ENCODE assay signal across 18 mouse cellular contexts in the genomic region with DNA sequence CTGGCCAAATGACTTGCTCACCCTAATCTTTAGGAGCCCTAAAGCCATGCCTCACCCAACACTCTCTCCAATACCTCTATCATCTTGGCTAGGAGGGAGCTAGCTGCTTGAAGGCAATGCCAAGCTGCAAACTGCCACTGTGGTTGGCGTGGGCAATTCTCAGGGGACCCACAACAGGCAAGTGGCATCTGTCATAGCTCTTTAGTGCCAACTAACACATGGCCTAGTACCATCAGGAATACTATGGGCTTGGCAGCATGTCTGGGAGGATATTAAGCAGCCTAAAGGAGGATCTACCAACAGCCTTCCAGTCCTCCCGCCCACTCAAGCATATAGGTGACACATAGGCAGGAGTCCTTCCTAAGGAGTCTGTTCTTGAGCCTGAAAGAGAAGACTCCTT. TPM values are rescaled to one million over a fixed set of nuclear protein-coding genes. Genes with fewer than 3 reads are reported as not detected.
DNase-seq lines count a peak whose midpoint lies in the region; ATAC-seq lines count a peak whose summit lies in the region.
"Had no signal": no experiment of that assay in that cellular context is flagged by ENCODE, and none has a peak within 500 bp of the region (broad histone marks: within the 10 kb centered on the region; RNA-seq: fewer than 3 reads in every experiment).

No protein-coding gene starts in this region.

- 73% methylated on average over 2 of the region's 2 CpGs for WGBS in hindbrain, embryonic 13.5 days
- WGBS in hindbrain, embryonic 10.5 days: 93% methylated on average over 2 of the region's 2 CpGs
- 57% methylated on average over 2 of the region's 2 CpGs for WGBS in forebrain, embryonic 16.5 days

- no peak overlapping the region for H3K4me2 ChIP-seq in hindbrain, embryonic 13.5 days
- H3K4me2 ChIP-seq in forebrain, embryonic 16.5 days (ENCODE audit: low read length): no peak overlapping the region
- H3K4me2 ChIP-seq: heart, embryonic 11.5 days; midbrain, embryonic 12.5 days had no signal

- peak; percentile 54 for ATAC-seq in hindbrain, embryonic 13.5 days (ENCODE audit: low FRiP score)
- ATAC-seq in forebrain, embryonic 16.5 days: peak; percentile 69
- ATAC-seq: intestine, postnatal 0 days had no signal

- DNase-seq in adrenal gland, postnatal 10 days: peak; percentile 49
- no peak for DNase-seq in adrenal gland, adult 18-20 months (ENCODE audit: low spot score in 2 of 2)
- no peak for DNase-seq in hindbrain, embryonic 10.5 days (ENCODE audit: low spot score)
- DNase-seq in layer of hippocampus, adult 9-11 months: peak; percentile 82
- no peak for DNase-seq in T-cell, adult 2 months (ENCODE audit: low spot score)
- no peak for DNase-seq in adrenal gland, adult 2 months
- DNase-seq: cerebellum, adult 11-12 months; gastrocnemius, postnatal 36 days; kidney, postnatal 25 days; lung, adult 2 months; lung, postnatal 4 days; thymus, adult 2 months had no signal

- H3K9me3 ChIP-seq in hindbrain, embryonic 13.5 days: no peaks in the 10 kb centered on the region
- no peaks in the 10 kb centered on the region for H3K9me3 ChIP-seq in hindbrain, embryonic 10.5 days
- no peaks in the 10 kb centered on the region for H3K9me3 ChIP-seq in forebrain, embryonic 16.5 days (ENCODE audit: control insufficient read depth, low read length)
- H3K9me3 ChIP-seq: midbrain, embryonic 12.5 days had no signal

- no peaks in the 10 kb centered on the region for H3K36me3 ChIP-seq in hindbrain, embryonic 13.5 days
- H3K36me3 ChIP-seq in hindbrain, embryonic 10.5 days: peaks cover 21% of the 10 kb centered on the region
- no peaks in the 10 kb centered on the region for H3K36me3 ChIP-seq in forebrain, embryonic 16.5 days (ENCODE audit: control insufficient read depth, insufficient read depth)
- H3K36me3 ChIP-seq: midbrain, embryonic 12.5 days had no signal

- H3K4me3 ChIP-seq in hindbrain, embryonic 13.5 days: no peak overlapping the region
- no peak overlapping the region for H3K4me3 ChIP-seq in hindbrain, embryonic 10.5 days
- no peak overlapping the region for H3K4me3 ChIP-seq in forebrain, embryonic 16.5 days (replicated peaks; ENCODE audit: low read length)
- H3K4me3 ChIP-seq: midbrain, embryonic 12.5 days had no signal

- H3K27ac ChIP-seq in hindbrain, embryonic 13.5 days: no peak overlapping the region
- no peak overlapping the region for H3K27ac ChIP-seq in hindbrain, embryonic 10.5 days
- no peak overlapping the region for H3K27ac ChIP-seq in forebrain, embryonic 16.5 days (ENCODE audit: low read length)
- H3K27ac ChIP-seq: midbrain, embryonic 12.5 days had no signal

- H3K27me3 ChIP-seq in hindbrain, embryonic 13.5 days: no peaks in the 10 kb centered on the region
- no peaks in the 10 kb centered on the region for H3K27me3 ChIP-seq in hindbrain, embryonic 10.5 days (ENCODE audit: insufficient read depth, poor library complexity, severe bottlenecking)
- H3K27me3 ChIP-seq in forebrain, embryonic 16.5 days (replicated peaks; ENCODE audit: control insufficient read depth, insufficient read depth, low read length): no peaks in the 10 kb centered on the region
- H3K27me3 ChIP-seq: midbrain, embryonic 12.5 days had no signal

- H3K4me1 ChIP-seq in hindbrain, embryonic 13.5 days (replicated peaks): no peaks in the 10 kb centered on the region; the same call in 1 of the 2 replicates
- H3K4me1 ChIP-seq in hindbrain, embryonic 10.5 days (replicated peaks): 0 out of 2 replicates have a peak, but pooled peaks cover 7% of the 10 kb centered on the region
- H3K4me1 ChIP-seq in forebrain, embryonic 16.5 days (replicated peaks; ENCODE audit: control insufficient read depth, insufficient read depth, low read length): peaks cover 20% of the 10 kb centered on the region

- H3K9ac ChIP-seq in hindbrain, embryonic 13.5 days: no peak overlapping the region
- no peak overlapping the region for H3K9ac ChIP-seq in forebrain, embryonic 16.5 days (replicated peaks; ENCODE audit: low read depth, low read length)
- H3K9ac ChIP-seq: midbrain, embryonic 12.5 days had no signal

RNA-seq across cellular contexts. Expression of gene Gli2, which starts 33.3 kb away (rescaled TPM):
- 1 to 10 TPM; 1.5 to 3.3 TPM for total RNA-seq in adrenal gland, postnatal 10 days (2021)
- 1 to 10 TPM in 1 of 2 experiments, under 1 TPM in 1; 0.53 to 1.1 TPM for total RNA-seq in adrenal gland, adult 18-20 months (2021)
- polyA plus RNA-seq in hindbrain, embryonic 13.5 days (2015; fragmentation: Nextera tagmentation; extraction: Ambion mirVana): 1.7 and 2.1 TPM in 2 replicates
- 9.0 and 10.1 TPM in 2 replicates for polyA plus RNA-seq in hindbrain, embryonic 10.5 days (2016; fragmentation: Nextera tagmentation; extraction: Ambion mirVana)
- 4.0 and 4.3 TPM in 2 replicates for polyA plus RNA-seq in forebrain, embryonic 16.5 days (2015; fragmentation: Nextera tagmentation; extraction: Ambion mirVana)
- 1 to 10 TPM; 1.0 to 1.5 TPM for total RNA-seq in adrenal gland, adult 2 months (2021)
- polyA plus RNA-seq in adrenal gland, adult 2 months (2012; rRNA removed): 1.2 and 1.6 TPM in 2 replicates
- total RNA-seq: liver, adult 2 months had no signal

Comparison
In these comparisons a context has a peak if more than half of its experiments do, and no peak if none do; other contexts are left out.
1. DNase-seq: peak in adrenal gland, postnatal 10 days (single experiment) and layer of hippocampus, adult 9-11 months (single experiment); none in adrenal gland, adult 18-20 months (0 of 2), hindbrain, embryonic 10.5 days (single experiment), T-cell, adult 2 months (single experiment) and adrenal gland, adult 2 months (single experiment).